Mouse (Mus musculus) adrenal gland, adult (tissue): ENCODE results near the gene Flt1.

Source experiments
- DNase-seq, 2 experiments: peaks; one replicate each; pipeline ENCODE4 v3.0.0; 2022 to 2023; ENCODE audit warnings: low spot score in 1 of 2; ENCODE audit not compliant: inconsistent age in 2 of 2

Gene Flt1

DNA sequence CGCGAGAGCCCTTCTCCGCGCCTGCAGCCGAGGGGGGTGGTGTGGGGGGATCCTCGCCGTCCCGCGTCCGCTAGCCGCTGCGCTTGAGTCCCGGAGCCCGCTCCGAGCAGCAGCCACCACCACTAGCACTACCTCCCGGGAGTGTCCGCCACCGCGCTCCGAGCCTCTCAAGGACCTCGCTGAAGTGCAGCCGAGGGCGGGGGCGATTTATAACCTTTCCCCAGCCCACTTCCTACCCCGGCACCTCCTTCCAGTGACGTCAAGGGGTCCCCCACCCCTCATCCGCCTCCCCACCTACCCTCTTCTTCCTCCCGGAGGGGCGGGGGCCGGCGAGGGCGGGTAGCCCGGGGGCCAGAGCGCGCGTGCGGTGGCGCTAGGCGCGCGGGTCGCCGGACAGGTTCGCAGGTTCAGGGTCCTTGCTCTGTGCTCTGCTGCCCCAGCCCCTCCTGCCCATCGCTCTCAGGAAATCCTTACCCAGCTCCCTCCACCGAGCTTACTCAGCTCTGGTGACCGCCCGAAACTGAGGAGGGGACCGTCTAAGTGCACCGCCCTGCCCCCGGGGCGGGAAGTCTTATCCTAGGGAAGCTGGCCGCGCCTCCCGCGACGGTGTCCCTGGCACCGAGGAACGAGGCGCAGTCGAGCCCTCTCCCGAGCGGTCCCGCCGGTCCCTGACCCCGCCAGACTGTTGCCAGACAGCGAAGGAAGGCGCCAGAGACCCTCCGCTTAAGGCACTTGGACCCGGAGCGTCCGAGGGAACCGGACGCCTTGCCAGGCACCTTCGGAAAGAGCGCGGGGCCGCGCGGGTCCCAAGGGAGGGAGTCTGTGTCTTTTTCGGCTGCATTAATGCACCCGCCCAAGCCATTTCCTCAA is at the start of gene Flt1:
Gene Flt1 (minus strand): TSS at position 181 of the 870 bp plus-strand sequence.
- peak; percentile 78 to 91 for DNase-seq

DNA sequence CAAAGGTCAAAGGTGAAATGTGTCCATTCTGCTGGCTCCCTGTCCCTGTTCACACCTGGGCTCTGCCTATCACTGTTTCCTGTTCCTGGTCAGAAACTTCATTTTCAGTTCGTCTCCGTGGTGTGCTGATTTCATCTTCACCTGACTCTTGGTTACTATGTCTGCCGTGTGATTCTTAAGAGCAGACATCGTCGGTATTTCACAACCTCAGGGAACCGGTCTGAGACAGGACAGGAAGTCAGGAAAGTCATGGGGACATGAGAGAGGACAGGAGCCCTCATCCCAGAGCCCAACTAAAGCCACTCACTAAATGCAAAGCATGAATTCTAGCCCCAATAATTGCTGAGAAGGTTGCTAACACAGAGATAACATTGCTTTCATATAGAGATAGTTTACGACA is 49.4 kb upstream of the Flt1 start:
- no peak for DNase-seq

DNA sequence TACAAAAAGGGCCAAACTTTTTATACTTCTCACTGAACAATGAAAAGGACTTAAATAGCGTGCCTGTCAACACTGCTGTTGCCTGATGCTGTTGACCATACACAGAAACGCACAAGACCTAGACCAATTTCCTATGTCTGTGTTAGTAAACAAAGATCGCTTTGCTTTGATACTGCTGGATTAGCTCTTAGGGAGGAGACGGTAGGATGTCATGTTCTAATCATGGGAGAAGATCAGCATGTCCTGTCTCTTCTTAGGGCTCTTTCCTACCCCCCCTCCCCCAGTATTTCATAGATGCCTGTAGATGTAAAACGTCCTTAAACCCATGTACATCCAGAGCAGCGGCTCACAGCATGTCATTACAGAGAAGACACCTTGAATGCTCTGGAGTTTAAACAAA is 44.1 kb upstream of the Flt1 start:
- DNase-seq: no peak

DNA sequence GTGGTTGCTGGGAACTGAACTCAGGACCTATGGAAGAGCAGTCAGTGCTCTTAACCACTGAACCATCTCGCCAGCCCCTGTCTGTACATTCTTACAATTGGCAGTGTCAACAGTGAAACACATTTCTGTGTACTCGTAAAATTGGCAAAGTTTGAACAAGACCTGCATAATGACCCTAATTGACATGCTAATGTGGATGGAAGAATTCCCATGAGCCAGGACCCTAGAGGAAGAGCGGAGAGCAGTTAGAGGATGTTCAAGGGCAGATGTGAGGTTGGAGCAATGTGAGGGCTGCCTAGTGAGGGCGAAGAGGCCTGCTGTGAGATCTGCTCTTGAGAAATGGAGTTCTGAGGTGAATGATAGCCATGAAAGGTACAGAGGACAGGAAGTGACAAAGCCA is 38.2 kb upstream of the Flt1 start:
- no peak for DNase-seq

DNA sequence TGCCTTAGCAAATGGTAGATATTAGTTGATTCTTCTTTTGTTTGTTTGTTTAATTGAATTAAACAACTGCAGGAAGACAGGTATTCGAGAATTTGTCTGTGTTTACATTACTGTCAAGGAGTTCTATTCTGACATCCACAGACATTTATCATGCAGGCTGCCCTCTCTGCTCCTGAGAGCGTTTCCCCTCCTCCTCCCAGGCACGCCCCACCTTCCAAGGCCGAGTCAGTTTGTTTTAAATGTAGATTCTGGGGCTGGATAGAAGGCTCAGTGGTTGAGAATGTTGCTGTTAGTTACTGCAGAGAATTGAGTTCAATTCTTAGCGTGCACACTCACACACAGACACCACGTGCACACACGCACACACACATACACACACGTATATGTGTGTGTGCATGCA is 36.2 kb upstream of the Flt1 start:
- DNase-seq: no peak

DNA sequence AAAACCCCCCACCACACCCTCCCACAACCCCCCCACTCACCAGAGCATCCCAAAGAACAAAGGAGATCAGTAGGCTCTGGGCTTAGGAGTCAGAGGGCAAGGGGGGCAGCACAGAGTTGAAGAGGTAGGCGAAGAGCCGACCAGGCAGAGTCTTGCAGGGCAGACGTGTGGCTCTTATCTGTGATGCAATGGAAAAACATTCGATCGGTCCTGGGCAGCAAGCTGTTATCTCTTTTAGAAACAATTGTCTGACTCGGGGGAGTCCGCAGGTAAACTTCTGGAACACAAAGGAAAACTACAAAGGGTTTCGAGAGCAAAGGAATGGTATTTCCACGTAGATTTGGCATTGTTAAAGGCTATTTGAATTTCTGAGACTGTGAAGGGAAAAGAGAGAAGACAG is 35.5 kb upstream of the Flt1 start:
- no peak for DNase-seq

DNA sequence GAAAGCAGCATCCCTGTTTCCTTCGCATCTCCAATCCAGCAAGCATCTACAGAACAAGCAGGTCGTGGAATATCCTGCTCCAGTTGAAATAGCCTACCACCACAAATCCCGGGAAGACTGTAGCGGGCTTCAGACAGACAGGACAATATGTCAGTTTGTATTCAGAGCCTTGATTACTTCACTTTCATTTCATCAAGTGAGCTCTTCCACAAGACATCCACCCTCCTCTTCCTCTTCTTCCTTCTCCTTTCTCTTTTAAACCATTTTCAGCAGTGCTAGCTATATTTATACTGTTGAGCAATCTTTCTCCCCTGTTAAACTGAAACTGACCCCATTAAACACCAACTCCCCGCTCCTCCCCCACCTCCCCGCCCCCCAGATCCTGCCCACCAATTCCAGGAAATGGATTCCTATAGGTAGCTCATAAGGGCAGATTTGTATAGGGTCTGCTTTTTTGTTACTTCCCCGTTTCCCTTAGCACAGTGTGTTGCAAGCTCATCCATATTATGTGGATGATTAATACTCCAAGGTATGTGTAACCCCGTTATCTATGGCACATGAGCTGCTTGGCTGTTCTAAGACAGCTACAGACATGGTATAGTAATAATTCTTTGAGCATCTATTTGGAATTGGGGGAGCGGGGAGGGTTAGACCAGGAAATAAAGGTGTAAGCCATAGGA is 33.0 kb upstream of the Flt1 start:
- DNase-seq: no peak

DNA sequence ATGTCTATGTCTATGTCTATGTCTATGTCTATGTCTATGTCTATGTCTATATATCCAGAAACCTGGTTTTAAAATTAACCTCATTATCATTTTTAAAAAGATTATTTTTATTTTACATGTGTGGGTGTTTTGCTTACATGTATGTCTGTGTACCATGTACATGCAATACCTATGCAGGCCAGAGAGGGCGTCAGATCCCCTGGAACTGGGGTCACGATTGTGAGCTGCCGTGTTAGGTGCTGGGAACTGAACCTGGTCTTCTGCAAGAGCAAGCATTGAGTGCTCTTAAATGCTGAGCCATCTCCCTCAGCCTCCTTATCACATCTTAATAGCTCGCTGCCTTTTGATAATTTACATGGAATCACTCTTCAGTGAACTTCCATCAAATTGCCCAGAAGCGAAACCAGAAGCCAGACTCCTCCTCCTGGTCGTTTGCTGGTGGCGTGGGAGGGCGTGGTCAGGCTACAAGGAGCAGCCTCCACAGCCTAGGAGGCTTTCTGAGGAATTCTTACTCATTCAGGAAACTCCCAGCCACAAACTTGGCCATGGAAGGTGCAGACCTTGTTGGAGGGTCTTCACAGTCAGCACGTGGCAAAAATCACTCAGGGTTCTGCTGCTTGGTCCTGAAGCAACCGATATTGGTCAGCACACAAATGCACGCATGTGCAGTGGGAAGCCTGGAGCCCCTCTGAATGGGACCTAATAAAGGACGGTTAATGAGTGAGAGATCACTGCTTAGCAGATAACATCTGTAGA is 32.2 kb upstream of the Flt1 start:
- DNase-seq: peak; percentile 38 to 66

DNA sequence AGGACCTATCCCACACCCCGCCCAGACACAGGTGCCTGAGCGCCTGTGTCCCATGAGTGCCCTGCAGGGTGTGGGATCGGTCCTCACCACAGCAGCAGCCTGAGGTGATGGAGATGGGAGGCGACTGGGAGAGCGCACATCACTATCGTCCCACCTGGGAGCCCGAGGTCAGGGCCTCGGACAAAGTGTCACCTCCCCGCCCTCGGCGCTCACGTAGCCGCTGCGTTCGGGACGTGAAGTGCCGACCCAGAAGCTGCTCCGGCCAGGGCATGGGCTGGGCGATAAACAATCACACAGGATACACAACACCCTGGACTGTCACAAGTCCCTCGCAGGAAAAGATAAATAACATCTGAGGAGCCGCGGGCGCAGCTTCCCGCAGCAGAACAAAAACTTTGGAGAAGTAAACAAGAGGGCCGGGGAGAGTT is 27.1 kb upstream of the Flt1 start:
- peak; percentile 70 to 71 for DNase-seq

DNA sequence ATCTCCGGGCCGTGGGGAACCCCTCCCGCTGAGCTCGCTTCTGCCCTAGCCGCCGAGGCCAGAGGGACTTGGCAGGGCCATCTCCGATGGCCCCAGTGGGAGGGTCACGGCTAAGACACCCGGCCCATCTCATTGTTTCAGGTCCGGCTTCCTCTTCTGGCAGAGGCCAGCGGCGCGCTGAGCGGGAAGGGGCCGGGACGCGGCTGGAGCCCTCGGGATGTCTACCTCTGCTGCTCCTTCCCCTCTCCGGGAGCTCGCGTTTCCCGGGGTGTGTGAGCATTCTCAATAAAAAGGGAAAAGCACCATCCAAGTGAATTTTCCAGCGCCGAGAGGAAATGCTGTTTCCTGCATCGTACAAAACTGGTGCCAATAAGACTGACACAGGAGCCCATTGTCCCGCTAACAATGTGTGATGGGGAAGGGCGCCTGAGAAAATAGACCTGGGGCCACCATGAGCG is 25.9 kb upstream of the Flt1 start:
- DNase-seq: peak; percentile 76 to 85

DNA sequence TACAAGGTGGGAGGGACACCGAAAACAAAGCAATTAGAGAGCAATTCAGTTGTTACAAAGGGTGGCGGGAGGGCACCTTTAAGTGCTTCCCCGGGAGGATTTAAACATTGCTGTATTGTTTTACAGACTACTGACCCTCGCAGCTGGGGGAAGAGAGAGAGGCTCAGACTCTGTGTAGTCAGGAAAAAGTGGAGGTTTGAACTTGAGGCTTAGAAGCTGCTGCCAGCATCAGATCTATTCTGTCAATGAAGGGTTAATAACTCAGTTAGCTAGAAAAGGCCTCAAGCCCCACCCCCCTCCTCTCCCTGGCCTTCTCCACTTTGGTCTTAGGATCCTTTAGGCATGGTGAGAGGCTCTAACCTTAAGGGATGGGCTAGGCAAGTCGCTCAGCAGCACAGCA is 24.2 kb upstream of the Flt1 start:
- no peak for DNase-seq

DNA sequence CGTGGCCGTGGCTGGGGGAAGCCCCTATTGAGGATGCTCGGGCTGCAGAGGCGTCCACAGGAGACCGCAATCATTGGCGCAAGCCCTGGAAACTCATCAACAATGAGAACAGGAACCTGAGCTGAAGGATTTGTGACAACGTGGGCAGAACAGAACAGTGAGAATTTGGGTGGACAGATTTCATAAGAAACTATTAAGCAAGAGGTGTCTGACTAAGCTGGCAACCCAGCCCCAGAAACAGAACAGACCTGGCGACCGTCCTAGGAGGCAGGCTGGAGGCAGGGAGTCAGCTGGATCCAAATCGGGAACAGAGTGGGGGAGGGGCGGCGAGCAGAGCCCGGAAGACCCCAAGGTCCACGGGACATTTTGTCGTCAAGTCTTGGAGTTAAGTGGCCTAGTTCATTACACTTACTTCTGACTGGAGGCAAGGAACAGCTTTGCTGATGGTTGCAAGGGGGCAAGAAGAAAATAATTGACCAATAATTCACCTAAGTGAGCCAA is 22.3 kb upstream of the Flt1 start:
- DNase-seq: peak; percentile 62 to 89

DNA sequence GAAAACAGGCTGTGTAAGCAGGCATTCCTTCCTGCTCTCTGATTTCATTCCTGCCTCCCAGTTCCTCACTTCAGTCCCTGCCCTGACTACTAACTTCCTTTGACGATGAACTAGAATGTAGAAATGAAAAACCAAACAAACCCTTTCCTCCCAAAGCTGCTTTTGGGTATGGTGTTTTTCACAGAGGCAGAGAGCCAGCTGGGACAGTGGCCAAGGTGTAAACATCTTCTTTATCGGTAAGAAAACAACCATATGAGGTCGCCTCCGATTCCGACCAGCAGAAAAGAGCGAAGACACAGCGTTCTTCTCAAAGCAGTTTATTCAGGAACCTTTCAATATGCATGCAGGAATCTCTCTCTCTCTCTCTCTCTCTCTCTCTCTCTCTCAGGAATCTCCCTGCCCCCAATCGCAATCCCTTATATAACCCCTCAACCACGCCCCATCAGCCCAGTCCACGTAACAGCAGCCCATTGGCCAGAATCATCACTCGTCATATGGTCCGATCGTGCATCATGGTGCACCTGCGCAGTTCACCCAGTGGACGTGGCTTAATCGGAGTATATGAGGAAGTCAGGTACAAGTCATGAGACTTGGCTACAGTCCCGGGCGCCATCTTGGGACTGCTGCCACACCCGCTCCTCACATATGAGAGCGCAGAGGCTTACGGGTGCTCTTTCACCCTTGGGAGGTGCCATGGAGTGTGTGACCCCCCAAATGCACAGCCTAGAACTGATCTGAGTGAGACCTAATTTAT is 19.3 kb upstream of the Flt1 start:
- DNase-seq: no peak

DNA sequence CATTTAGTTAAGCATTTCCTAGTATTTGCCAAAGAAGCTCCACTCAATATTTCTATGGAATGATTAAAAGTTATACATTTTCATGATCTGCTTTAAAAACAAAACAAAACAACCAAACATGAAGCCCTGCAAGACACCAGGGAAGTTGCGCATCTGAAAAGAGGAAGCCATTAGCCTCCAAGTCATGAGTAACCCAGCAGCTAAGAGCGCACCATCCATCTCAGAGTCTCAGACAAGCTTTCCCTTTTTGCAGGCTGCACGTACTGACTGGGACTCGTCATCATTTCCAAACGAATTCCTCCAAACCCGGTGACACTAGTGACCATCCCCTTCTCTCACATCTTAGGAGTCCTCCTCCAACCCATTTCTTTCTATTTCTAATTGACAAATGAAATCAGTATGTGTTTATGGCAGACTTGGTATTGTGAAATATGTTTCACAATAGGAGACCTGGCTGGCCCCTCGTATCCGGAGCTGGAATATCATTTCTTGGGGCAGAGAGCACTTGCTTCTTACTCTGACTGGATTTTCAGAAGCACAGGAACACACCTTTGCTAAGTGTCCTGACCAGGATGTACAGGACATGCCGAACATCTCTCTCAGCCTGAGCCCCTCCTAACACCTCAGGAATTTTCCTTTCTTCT is 16.8 kb upstream of the Flt1 start:
- no peak for DNase-seq

DNA sequence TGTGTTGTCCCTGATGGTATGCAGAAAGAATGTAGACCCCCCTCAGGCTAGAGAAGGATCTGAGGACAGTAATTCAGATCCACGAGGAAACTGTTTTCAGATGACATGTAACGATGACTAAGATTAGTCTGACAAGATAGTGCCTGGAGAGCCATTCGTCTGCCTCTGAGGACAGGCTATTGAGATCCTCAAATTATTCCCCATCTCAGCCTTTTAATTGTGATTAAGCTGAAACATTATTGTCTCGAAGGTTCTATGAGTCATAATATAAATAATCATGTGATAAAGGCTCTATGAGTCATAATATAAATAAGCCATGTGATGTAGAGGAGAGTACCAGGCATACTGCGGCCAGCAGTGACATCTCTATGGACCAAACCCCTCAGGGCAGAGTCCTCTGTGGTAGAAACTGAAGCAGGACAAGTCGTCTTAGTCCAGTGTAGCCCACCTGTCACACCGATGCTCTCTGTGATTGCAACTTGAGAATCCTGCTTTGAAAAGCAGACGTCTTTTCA is 11.0 kb upstream of the Flt1 start:
- no peak for DNase-seq

DNA sequence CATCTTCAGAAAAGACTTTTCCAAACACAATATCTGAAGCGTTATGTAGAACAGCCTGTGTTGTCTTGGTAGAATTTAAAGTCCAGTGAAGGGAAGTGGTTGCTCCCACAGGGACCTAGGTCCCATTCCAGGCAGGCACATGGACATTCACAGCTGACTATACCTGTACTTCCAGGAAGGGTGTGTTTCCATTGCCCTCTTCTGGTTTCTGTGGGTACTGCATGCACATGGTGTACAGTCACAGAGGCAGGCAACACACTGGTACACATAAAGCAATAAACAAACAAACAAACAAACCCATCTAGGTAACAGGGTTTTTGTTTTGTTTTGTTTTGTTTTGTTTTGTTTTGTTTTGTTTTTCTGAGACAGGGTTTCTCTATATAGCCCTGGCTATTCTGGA is 7.9 kb upstream of the Flt1 start:
- peak in 1 of 2 experiments; percentile 39 for DNase-seq

DNA sequence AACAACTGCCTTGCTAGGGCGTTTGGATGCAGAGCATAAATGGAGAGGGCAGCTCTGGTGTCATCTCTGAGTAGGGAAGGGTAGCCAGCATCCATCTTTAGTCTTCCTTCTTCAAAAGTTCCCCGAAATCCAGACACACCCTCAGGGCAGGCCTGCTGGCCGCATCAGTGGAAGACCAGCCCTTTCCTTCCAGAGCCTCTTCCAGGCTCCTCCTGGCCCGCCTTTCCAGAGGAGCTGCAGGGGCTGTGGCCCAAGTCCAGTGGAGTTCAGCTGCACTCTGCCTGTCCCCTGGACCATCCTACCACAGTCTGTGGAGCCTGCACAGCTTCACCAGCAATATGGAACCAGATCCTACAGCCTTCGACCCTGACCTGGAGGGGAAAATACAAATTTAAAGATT is 7.1 kb upstream of the Flt1 start:
- DNase-seq: peak in 1 of 2 experiments; percentile 10

DNA sequence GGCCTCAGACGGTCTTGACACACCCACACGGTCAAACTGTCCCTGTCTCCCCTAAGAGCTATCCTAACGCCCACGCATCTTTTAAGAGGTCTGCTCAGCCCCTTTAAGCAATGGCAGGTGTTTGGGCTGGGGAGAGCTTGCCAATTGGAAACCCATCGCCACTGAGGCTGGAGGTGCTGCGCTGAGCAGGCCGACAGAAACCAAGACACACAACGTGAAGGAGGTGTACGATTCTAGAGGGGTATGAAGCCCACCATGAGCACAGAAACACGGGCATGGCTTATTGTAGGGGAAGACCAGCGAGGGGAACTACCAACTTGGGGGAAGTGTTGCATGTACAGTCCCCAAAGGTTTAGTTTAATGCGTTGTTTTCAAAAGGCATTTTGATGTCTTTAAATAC is 1.7 kb upstream of the Flt1 start:
- no peak for DNase-seq

DNA sequence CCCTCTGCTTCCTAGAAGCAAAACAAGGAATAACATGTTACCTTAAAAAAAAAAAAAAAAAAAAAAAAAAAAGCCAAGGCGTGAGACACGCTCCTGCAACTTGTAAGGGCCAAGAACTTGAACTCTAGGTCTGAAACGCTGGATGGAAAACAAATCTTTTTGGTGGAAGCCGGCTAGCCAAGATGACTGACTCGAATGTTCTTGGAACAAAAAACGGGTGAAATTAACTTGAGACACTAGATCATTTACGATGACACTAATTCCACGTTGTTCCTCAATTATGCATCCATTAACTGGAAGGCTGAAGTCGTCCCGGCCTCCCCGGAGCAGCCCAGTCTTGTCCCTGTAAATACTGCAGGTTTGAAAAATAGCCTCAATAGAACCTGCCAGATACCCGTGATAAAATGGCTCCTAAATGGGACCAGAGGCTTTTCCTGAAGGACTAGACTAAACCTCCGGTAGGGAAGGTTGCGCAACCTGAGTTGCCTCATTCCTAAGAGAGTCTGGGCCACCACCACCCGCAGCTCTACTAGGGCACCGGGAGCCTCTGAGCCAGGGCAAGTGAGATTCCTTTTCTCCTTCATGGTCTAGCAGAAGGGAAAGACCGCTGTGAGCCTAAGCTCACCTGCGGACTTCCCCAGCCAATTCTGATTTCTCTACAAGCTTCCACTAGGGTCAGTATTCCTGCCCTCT is 1.0 kb upstream of the Flt1 start:
- DNase-seq: peak; percentile 18 to 73
